Mouse (Mus musculus): Measurements from ENCODE around the gene Haghl.
"Not testable (repeated sequence)": the region's sequence is repeated elsewhere in the genome, so short reads cannot be mapped to it uniquely, and the experiment has no call there.

Haghl gene

DNA sequence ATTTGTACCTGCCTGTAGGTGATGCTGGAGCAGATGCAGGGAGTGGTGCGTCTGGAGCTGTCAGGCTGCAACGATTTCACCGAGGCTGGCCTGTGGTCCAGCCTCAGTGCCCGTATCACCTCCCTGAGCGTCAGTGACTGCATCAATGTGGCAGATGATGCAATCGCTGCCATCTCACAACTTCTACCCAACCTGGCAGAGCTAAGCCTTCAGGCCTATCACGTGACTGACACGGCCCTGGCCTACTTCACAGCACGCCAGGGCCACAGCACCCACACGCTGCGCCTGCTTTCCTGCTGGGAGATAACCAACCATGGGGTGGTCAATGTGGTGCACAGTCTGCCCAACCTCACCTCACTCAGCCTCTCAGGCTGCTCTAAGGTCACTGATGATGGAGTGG, 32.2 kb upstream of the Haghl start:
- no peak for DNase-seq

DNA sequence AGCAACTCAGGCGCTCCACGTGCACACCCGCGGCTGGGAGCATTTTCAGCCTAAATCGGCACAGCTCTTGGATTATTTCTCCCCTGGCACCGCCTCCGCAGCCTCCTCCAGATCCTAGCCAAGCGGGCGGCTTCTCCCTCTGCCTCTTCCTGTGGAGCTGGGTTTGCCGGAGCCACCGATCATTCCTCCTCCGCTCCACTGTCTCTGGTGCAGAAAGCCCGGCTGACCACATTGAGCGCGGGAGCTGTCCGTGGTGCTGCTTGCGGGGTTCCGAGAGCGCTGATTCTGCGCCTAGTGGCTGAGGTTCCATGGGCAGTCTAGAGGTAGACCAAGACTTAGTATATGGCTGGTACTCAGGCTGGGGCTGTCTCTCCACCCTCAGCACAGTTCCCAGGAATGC, 28.0 kb upstream of the Haghl start:
- DNase-seq, result peak in 1 of 2 experiments; percentile 75

DNA sequence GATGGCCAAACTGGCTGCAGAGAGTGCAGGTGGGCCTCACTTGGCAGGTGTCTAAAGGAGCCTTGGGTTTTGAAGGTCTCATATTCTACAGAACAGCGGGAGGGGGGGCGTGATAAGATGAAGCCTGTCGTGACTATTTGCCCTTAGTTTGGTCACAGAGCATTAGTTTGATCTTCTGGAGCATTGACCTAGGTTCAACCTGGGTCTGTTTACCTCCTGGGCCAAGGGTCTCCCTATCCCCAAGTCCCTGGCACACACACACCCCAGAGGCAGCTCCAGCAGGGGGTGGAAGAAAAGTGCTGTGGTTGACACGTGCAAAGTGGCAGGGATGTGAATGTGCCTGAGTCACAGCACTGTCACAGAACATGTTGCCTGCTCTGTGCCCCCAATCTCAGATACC, 25.4 kb upstream of the Haghl start:
- DNase-seq, result no peak

DNA sequence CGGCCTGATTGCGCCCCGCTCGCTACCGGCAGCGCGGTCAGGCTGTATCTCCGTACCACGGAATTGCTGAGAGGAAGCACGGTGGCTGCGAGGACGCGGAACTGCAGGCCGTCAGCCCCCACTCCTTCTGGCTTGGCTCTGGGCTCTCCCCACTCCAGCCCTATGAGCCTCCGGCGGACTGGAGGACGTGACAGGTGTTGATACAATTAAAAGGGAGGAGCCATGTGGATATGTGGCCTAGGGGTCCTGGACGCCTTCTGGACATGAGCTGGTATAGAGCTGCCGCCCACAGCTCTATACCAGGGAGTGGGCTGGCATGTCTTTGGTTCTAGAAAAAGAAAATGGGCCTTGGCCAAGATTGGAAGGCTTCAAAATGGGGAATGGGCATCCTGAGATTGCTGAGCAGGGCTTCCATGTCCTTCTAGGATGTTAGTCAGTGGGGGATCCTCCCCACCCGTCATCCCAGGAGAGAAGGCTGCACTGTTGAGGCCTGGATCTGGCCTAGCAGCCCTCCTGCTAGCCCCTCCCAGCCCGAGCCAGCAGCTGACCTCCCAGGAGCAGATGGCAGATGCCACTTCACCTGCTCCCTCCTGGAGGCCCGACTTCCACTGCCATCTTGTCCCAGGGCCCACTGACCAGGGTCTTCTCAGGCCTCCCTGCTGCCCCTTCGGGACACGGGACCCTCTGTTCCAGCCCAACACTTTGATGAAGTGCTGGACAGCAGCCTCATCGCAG, 24.3 kb upstream of the Haghl start:
- DNase-seq, result no peak

DNA sequence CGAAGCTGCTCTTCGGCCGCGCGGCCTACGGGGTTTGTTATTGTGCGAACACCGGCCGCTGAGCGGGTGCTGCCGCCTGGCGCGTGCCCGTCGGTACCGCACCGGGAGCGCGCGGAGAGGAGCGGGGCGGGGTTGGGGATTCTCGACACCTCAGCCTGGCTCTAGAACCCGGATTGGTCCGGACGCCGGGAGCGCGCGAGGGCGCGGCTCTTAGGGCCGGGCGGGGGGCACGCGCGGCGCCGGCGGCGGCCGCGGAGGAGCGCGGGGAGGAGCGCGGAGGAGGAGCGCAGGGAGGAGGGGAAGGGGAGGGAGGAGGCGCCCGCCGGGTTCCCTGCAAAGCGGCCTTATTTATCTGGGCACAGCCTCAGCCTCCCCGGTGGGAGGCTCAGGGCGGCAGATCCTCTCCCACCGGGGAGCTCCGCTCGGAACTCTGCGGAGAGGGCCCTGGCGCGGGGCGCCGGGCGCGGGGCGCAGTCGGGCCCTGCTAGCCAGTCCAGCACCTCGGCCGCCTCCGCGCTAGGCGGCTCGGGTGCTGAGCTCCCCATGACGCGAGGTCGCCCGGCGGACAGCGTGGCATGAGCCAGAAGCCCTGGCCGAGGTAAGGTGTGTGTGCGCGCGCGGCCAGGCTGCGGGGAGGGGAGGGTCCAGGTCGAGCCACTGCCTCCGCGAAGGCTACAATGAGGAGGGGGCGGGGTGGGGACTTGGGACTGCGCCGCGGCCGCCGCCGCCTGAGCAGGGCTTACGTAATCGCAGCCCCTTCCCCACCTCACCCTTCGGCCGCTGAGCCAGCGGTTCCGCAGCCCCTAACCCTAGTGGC, 23.5 kb upstream of the Haghl start, which contains the start of gene Fbxl16:
Fbxl16 (plus strand) TSS at position 297 of the 817 bp plus-strand sequence.
- no peak for DNase-seq

DNA sequence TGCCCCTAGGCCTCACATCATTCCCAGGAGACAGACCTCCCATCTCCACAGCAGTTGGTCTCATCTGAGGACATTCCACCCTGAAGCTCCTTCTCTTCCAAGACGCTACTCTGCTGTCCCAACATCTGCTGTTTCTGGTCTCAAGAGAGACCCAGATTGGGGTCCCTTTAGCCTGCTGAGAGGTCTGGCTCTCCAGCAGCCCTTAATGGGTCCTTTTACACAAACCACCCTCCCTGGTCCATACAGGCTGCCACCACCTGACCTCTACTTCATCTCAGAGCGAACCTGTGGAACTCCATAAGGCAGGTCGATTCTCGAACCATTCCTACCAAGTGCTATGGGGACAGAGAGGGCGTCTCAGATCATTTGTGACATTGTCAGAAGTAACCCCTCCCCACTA, 22.6 kb upstream of the Haghl start:
- DNase-seq, result no peak

GRCm38 (mm10) chr17:25807452-25807851, 22.0 kb upstream of the Haghl start:
- DNase-seq, result not testable (repeated sequence)

GRCm38 (mm10) chr17:25806507-25806906, 21.0 kb upstream of the Haghl start:
- no peak for DNase-seq

DNA sequence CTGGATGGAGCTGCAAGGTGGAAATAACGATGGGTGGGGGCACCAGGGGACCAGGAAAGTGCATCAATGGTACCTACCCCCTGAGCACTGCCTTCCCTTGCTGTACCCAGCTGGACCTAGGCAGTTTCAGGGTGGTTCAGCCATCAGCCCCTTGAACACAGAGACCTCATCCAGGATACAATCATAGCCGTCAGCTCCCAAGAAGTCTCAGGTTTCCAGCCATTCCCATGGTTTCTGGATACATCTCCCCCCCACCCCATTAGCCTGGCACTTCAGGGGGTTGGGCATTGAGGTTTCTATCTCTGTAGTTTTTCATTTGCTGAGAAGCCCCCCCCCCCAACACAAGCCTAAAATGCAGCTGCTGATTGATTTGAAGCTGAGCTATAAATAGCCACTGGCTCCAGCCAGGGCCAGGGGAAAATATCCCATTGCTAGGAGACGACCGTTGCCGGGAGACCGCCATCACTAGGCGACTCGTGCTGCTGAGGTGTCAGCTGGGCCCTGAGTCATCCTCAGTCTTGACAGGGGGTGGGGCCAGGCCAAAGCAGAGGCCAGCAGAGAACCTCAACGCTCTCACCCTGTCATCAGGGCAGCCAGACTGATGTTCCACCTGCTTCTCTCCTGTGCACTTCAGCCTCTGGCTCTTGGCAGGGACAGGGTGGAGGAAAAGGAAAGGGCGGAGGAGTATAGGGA, 17.5 kb upstream of the Haghl start:
- DNase-seq, result no peak

- DNase-seq, result peak; percentile 49 to 57
These were observed 15.6 kb upstream of the Haghl start for GRCm38 (mm10) chr17:25801029-25801428.

GRCm38 (mm10) chr17:25796951-25797369, 11.5 kb upstream of the Haghl start, which contains the start of gene Metrn:
Metrn (minus strand) TSS chr17:25797136.
- DNase-seq, result peak; percentile 74 to 89

GRCm38 (mm10) chr17:25796211-25796771, 10.8 kb upstream of the Haghl start:
- peak in 1 of 2 experiments; percentile 26 for DNase-seq

DNA sequence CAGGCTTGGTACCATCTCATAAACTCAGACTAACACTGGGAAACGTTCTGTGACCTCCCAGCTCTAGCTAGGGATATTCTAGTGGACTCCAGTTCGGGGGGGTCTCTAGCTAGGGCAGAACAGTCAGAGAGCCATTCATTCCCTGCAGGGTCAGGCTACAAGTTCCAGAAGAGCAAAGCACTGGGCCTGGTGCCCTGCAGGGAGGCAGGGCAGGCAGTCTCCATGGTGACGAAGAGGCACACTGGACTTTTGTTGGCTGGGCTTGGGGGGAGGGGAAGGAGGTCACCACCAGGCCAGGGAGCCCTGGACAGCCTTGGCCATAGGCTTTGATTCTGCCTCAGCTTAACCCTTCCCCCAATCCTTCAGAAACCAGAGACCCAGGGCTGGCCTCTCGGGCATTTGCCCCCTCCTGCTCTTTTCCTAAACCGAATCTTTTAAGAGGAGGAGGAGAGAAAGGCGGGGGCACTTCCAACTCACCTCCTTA, 10.2 kb upstream of the Haghl start, which contains the start of gene AC134908.4:
AC134908.4 (minus strand) TSS at position 51 of the 484 bp plus-strand sequence.
- DNase-seq, result no peak

DNA sequence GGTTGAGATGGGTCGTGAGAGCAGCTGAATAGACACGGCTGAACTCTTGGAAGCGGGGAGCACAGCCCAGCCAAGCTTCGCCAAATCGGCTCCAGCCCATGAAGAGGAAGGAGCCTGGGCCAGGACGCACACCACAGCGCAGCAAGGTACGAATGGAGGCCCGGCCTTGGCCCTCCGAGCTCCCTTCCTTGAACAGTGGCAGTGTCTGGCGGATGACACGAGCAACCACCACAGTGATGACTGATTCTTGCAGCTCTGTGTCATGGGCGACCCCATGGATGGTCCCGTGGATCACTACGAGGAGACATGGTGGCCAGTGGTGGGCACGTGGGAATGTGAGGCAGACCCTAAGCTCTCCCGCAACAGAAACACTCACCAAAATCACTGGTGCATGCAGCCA, 9.5 kb upstream of the Haghl start:
- no peak for DNase-seq

DNA sequence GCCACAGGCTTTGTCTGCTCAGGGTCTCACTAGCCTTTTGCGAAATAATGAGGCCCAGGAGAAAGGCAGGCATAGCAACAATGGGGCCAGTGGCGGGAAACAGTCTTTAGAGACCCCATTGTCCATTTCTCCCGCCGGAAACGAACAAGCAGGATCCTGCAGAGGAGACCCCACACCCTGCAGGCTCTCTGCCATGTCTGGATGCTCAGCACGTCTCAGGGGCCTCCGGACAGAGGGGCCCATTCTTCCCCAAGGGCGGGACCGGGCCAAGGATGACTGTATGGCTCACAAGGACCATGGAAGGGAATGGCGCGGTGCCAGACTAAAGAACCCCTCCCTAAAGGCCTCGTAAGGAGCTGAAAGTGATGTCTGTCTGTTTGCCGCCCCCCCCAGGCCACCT, 8.7 kb upstream of the Haghl start:
- DNase-seq, result no peak

GRCm38 (mm10) chr17:25792615-25793014, 7.1 kb upstream of the Haghl start, which contains the start of gene Fam173a:
Fam173a (minus strand) TSS chr17:25792901.
- DNase-seq, result peak; percentile 67 to 73

DNA sequence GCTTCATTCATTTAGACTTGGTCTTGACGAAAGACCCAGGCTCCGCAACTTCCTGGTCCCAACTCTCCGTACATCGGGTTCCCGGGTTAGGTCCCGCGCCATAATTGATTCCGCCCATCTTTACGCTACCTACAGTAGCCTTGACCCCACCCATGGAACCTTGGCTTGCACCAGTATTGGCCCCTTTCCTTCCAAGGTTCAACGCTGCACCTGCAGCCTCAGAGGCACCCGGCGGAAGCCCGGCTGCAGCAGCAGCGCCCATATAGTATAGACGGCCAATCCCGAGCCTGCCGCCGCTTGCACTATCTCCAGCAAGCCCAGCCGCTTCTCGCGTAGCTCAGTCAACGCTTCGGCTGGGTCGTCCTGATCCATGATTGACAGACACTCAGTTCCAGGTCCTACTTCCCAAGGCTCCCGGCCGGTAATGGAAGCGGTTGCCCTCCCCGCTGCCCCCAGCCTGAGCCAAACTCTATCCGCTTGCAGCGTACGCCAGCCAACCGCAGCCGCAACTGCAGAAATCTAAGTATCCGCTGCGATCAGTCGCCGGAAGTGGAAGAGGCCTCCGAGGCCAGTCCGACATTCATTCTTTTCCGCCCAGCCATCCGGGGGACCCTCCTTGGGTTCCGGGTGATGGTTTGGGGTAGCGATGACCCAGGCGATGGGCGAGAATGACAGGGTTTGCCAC, 6.5 kb upstream of the Haghl start:
- peak; percentile 71 to 89 for DNase-seq

DNA sequence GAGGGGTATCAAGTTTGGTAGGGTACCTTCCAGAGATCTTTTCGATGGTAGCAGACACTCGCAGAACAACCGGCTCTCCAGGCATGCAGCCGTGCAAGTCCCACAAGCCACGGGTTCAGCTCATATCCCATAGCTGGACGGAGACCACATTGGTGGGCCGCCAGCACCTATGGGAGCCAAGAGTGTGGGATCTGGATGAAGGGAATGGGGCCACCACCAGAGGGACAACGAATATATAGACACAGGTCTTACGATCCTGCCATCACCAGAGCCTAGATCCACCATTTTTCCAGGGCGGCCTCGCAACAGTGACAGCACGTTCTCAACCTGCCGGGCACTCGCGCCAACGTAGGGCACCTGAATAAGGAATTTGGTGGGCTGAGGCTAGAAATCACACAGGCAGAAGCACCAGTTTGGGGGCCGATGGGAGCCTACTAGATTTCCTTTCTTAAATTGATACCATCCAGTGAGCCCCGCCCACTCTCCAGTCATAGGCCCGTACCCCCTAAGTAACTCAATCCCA, 5.9 kb upstream of the Haghl start:
- no peak for DNase-seq

DNA sequence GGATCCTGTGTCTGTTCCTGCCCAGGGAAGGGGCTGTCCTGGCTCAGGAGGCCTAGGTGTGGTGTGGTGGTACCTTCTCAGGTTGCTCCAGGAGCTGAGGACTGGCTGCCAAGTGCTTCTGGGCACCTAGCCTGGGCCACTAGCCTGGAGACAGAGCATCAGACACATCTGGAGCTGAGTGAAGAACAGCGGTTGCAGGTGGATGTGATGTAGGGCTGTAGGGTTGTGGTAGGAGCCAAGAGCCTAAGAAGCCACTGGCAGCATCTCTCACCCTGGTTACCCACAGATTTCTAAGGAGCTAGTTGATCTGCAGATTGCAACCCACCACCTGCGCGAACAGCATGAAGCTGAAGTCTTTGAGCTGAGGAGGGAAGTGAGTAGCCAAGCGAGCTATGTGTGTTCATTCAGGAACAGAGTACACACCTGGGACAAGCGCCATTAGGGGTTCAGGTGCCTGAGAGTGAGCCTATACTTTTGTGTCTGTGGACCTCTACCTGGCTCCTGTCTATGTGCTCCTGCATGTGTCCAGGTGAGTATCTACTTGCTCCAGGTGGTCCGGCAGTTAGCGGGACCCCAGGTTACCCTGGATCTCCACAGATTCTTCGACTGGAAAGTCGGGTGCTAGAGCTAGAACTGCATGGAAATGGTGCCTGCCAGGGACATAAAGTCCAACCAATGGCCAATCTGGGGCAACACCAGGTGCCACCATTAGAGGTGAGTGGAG, 1.5 kb upstream of the Haghl start:
- DNase-seq, result no peak

- no peak for DNase-seq
These were observed 807 bp upstream of the Haghl start, which contains the start of gene Ccdc78 for GRCm38 (mm10) chr17:25786280-25786679. Ccdc78 (plus strand) TSS chr17:25786580.

Measured in spleen, adult 18-20 months (tissue).